Mouse (Mus musculus) C2C12 (cell line): ENCODE results near the gene Fbxl17. TPM values are rescaled to one million over a fixed set of nuclear protein-coding genes. Genes with fewer than 3 reads are reported as not detected.

Experiments
- H3K27me3 ChIP-seq: one replicate; pipeline ENCODE4 v1.6.1; 2011; ENCODE audit not compliant: control insufficient read depth, insufficient read depth, insufficient read length
- H3K36me3 ChIP-seq: one replicate; pipeline ENCODE4 v1.6.1; 2011; ENCODE audit not compliant: control insufficient read depth, insufficient read depth
- H3K4me3 ChIP-seq: one replicate; pipeline ENCODE4 v1.5.1; 2011; ENCODE audit warnings: mild to moderate bottlenecking, control low read depth; ENCODE audit not compliant: poor library complexity, insufficient read depth, severe bottlenecking
- H3K79me2 ChIP-seq: one replicate; pipeline ENCODE4 v1.6.1; 2011; ENCODE audit not compliant: control insufficient read depth, insufficient read depth
- H3K79me3 ChIP-seq: one replicate; pipeline ENCODE4 v1.6.1; 2011; ENCODE audit warnings: low read depth, control low read depth
- H3ac ChIP-seq: one replicate; pipeline ENCODE3; 2011; ENCODE audit warnings: low read depth; ENCODE audit not compliant: control insufficient read depth, insufficient read length
- CEBPB ChIP-seq: IDR thresholded peaks from one replicate; pipeline ENCODE4 v1.6.1; 2011; ENCODE audit warnings: low read depth, mild to moderate bottlenecking, control low read depth, moderate library complexity
- CTCF ChIP-seq: IDR thresholded peaks from one replicate; pipeline ENCODE4 v1.5.1; 2011; ENCODE audit not compliant: control insufficient read depth, insufficient read depth, insufficient read length
- FOSL1 ChIP-seq: IDR thresholded peaks from one replicate; pipeline ENCODE4 v1.8.0; 2011; ENCODE audit warnings: mild to moderate bottlenecking, low read length; ENCODE audit not compliant: poor library complexity, insufficient read depth, severe bottlenecking
- MAX ChIP-seq: IDR thresholded peaks from one replicate; pipeline ENCODE4 v1.6.1; 2011; ENCODE audit warnings: mild to moderate bottlenecking, control low read depth
- MYOD1 ChIP-seq: IDR thresholded peaks from one replicate; pipeline ENCODE4 v1.6.1; 2011; ENCODE audit warnings: low read depth; ENCODE audit not compliant: control insufficient read depth, insufficient read length
- MYOG ChIP-seq: IDR thresholded peaks from one replicate; pipeline ENCODE4 v1.6.1; 2011; ENCODE audit not compliant: control insufficient read depth, insufficient read length; ENCODE audit errors: extremely low read depth
- USF1 ChIP-seq: IDR thresholded peaks from one replicate; pipeline ENCODE4 v1.6.1; 2011; ENCODE audit warnings: low read depth, mild to moderate bottlenecking, control low read depth, moderate library complexity
- polyA plus RNA-seq: library from polyadenylated mRNA; unstranded; fragments of >200 nt; fragmentation: generic; extraction: Trizol; gene quantifications from one replicate; pipeline ENCODE4 v1.2.1, GENCODE M21; 2012; ENCODE audit warnings: missing spikeins

The Fbxl17 gene
- polyA plus RNA-seq, 1 experiment: 6.3 TPM

GRCm38 (mm10) chr17:63193196-63193595, 306.6 kb downstream of the Fbxl17 start:
- Histone ChIP-seq H3K79me2 (no peaks in the 10 kb centered on the region), H3K36me3 (no peaks in the 10 kb centered on the region), H3K27me3 (no peaks in the 10 kb centered on the region), H3K79me3 (no peaks in the 10 kb centered on the region), H3K4me3 (no peak overlapping the region), H3ac (no peak overlapping the region)
- TF ChIP-seq CEBPB (no peak), USF1 (no peak), MYOG (no peak), MYOD1 (no peak), MAX (no peak), FOSL1 (no peak), CTCF (no peak)

DNA sequence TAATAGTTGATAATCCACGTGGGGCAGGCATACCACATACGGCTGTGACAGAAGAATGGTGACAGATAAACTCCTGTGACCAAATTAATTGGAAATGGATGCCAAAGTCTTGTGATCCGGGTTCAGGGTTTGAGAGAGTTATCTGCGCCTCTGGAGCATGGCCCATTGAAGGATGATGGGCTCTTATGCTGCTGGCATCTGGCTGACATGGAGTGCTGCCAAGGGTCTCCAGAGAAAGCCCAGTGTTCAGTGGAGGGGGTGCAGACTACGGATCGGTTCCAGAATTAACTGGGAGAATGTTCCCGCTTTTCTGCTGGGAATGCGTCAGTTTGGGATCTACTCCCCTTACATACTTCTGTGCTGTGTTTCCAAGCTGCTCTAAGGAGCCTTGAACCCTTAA, 308.5 kb downstream of the Fbxl17 start:
- H3K4me3 ChIP-seq: no peak overlapping the region
- TF ChIP-seq CTCF: no peak
- TF ChIP-seq FOSL1: no peak
- TF ChIP-seq MYOG: no peak
- TF ChIP-seq USF1: no peak
- TF ChIP-seq CEBPB: no peak
- no peak for TF ChIP-seq MAX
- TF ChIP-seq MYOD1: no peak
- no peaks in the 10 kb centered on the region for H3K27me3 ChIP-seq
- no peak overlapping the region for H3ac ChIP-seq
- no peaks in the 10 kb centered on the region for H3K36me3 ChIP-seq
- no peaks in the 10 kb centered on the region for H3K79me2 ChIP-seq
- H3K79me3 ChIP-seq: no peaks in the 10 kb centered on the region

DNA sequence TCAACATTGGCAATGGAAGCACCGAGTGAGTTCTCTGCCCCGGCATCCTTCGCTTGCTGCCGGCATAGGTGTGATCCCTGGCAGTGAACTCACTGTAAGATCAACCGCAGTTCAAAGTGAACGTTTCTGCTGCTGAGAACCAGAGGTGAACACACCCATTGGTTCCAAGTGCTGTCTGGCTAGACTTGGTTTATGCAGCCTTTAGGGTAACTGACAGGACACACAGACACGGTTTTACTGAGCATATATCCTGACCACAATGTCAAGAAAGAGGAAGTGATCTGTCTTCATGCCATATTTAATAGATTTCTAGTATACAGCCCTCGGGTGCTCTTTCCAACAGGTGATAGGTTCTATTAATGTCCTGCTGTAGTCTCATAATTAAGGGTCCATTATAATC, 310.5 kb downstream of the Fbxl17 start:
- no peak overlapping the region for H3K4me3 ChIP-seq
- no peaks in the 10 kb centered on the region for H3K79me2 ChIP-seq
- no peak for TF ChIP-seq FOSL1
- TF ChIP-seq CTCF: no peak
- no peak for TF ChIP-seq USF1
- no peak for TF ChIP-seq MYOD1
- TF ChIP-seq MAX: no peak
- TF ChIP-seq MYOG: no peak
- H3K79me3 ChIP-seq: no peaks in the 10 kb centered on the region
- no peaks in the 10 kb centered on the region for H3K36me3 ChIP-seq
- no peak overlapping the region for H3ac ChIP-seq
- no peaks in the 10 kb centered on the region for H3K27me3 ChIP-seq

DNA sequence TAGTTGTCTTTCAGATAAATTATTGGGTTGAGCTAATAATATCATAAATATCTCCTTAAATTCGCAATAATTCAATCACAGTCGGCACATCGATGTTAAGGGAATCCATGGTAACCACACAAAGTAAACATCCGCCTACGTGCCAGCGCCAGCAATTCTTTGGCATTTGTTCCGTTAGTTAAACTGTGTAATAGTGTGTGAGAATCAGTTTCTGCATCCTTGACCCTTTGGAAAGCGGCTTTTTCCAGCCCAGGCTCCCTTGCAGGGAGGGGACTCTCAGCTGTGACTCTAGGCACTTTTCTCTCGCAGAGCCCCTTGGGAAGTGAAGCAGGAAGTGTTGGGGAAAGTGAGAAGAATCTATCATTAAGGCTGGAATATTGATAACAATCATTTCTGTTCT, 314.3 kb downstream of the Fbxl17 start:
- no peaks in the 10 kb centered on the region for H3K79me3 ChIP-seq
- no peak overlapping the region for H3K4me3 ChIP-seq
- H3K36me3 ChIP-seq: no peaks in the 10 kb centered on the region
- no peak overlapping the region for H3ac ChIP-seq
- TF ChIP-seq MYOG: no peak
- TF ChIP-seq CEBPB: no peak
- TF ChIP-seq USF1: no peak
- TF ChIP-seq FOSL1: no peak
- no peak for TF ChIP-seq CTCF
- TF ChIP-seq MAX: no peak
- TF ChIP-seq MYOD1: no peak
- no peaks in the 10 kb centered on the region for H3K27me3 ChIP-seq
- H3K79me2 ChIP-seq: no peaks in the 10 kb centered on the region

GRCm38 (mm10) chr17:63184844-63185504, 314.8 kb downstream of the Fbxl17 start:
- Histone ChIP-seq H3K4me3 (no peak overlapping the region), H3ac (no peak overlapping the region), H3K79me2 (no peaks in the 10 kb centered on the region), H3K79me3 (no peaks in the 10 kb centered on the region), H3K27me3 (no peaks in the 10 kb centered on the region), H3K36me3 (no peaks in the 10 kb centered on the region)
- TF ChIP-seq CEBPB (no peak), MYOG (no peak), FOSL1 (no peak), MYOD1 (no peak), MAX (no peak), USF1 (no peak), CTCF (no peak)

- Histone ChIP-seq H3K4me3 (no peak overlapping the region), H3K36me3 (no peaks in the 10 kb centered on the region), H3K27me3 (no peaks in the 10 kb centered on the region), H3K79me2 (no peaks in the 10 kb centered on the region), H3ac (no peak overlapping the region), H3K79me3 (no peaks in the 10 kb centered on the region)
- TF ChIP-seq CEBPB: no peak
- no peak for TF ChIP-seq MAX
- TF ChIP-seq MYOG: no peak
- no peak for TF ChIP-seq CTCF
- TF ChIP-seq USF1: no peak
- no peak for TF ChIP-seq FOSL1
- TF ChIP-seq MYOD1: no peak
Observed at GRCm38 (mm10) chr17:63183431-63183830, 316.4 kb downstream of the Fbxl17 start.
